8 mouse cellular contexts compared by ENCODE assay signal in genomic region chrX:105929478-105930038, GRCm38 (mm10). TPM values are rescaled to one million over a fixed set of nuclear protein-coding genes. Genes with fewer than 3 reads are reported as not detected.
DNase-seq lines count a peak whose midpoint lies in the region; ATAC-seq and TF ChIP-seq lines count a peak whose summit lies in the region.

No protein-coding gene starts in this region.

- no peak overlapping the region for H3K4me2 ChIP-seq in limb, embryonic 11.5 days (ENCODE audit: low read depth, severe bottlenecking)
- H3K4me2 ChIP-seq in neural tube, embryonic 15.5 days, result peak overlapping the region; percentile 42

- no peak overlapping the region for H3K9ac ChIP-seq in limb, embryonic 11.5 days (ENCODE audit: low read length)
- H3K9ac ChIP-seq in neural tube, embryonic 15.5 days (replicated peaks), result peak overlapping the region; percentile 81; the same call in 1 of the 2 replicates

- peak overlapping the region; percentile 98 for H3K27ac ChIP-seq in layer of hippocampus, adult 2 months
- peak overlapping the region; percentile 43 for H3K27ac ChIP-seq in embryonic fibroblast, embryonic 13.5 days (ENCODE audit: insufficient read depth, low read length)
- no peak overlapping the region for H3K27ac ChIP-seq in limb, embryonic 11.5 days (replicated peaks; ENCODE audit: low read depth, low read length)
- peak overlapping the region; percentile 95 for H3K27ac ChIP-seq in neural tube, embryonic 15.5 days (replicated peaks)

- WGBS in limb, embryonic 11.5 days, result 39% methylated on average over 8 of the region's 8 CpGs
- 37% methylated on average over 8 of the region's 8 CpGs for WGBS in neural tube, embryonic 15.5 days

- no peak for TF ChIP-seq CTCF in layer of hippocampus, adult 2 months (conservative IDR thresholded peaks at IDR 0.05)
- no peak for TF ChIP-seq CTCF in embryonic fibroblast, embryonic 13.5 days (IDR thresholded peaks at IDR 0.05; ENCODE audit: borderline replicate concordance, insufficient read depth, low read length)

- no peaks in the 10 kb centered on the region for H3K36me3 ChIP-seq in limb, embryonic 11.5 days (ENCODE audit: control insufficient read depth, insufficient read depth, low read length)
- H3K36me3 ChIP-seq in neural tube, embryonic 15.5 days, result no peaks in the 10 kb centered on the region

- TF ChIP-seq POLR2A in embryonic fibroblast, embryonic 13.5 days (IDR thresholded peaks at IDR 0.05; ENCODE audit: low read depth, low read length), result no peak; the same call in 1 of the 2 replicates

- H3K9me3 ChIP-seq in limb, embryonic 11.5 days (ENCODE audit: control insufficient read depth, low read length), result no peaks in the 10 kb centered on the region
- no peaks in the 10 kb centered on the region for H3K9me3 ChIP-seq in neural tube, embryonic 15.5 days (replicated peaks)

- no peaks in the 10 kb centered on the region for H3K27me3 ChIP-seq in limb, embryonic 11.5 days (ENCODE audit: control insufficient read depth, insufficient read depth, low read length)
- H3K27me3 ChIP-seq in neural tube, embryonic 15.5 days (replicated peaks), result no peaks in the 10 kb centered on the region

- DNase-seq in layer of hippocampus, adult 2 months (ENCODE audit: low spot score in 2 of 2), result no peak
- DNase-seq in layer of hippocampus, postnatal 25 days (ENCODE audit: extremely low spot score in 1 of 2, low spot score in 1 of 2), result no peak
- no peak for DNase-seq in limb, embryonic 11.5 days (ENCODE audit: low spot score)
- DNase-seq in layer of hippocampus, postnatal 36 days, result no peak
- no peak for DNase-seq in embryo, embryonic 10 days (ENCODE audit: low spot score)
- no peak for DNase-seq in cerebellum, postnatal 4 days (ENCODE audit: low spot score in 2 of 2)

- H3K4me3 ChIP-seq in layer of hippocampus, adult 2 months, result peak overlapping the region; percentile 72
- peak overlapping the region; percentile 85; the same call in 1 of the 2 replicates for H3K4me3 ChIP-seq in embryonic fibroblast, embryonic 13.5 days (ENCODE audit: insufficient read depth, low read length)
- no peak overlapping the region; the same call in 1 of the 2 replicates for H3K4me3 ChIP-seq in limb, embryonic 11.5 days (ENCODE audit: low read depth, low read length)
- peak overlapping the region; percentile 59 for H3K4me3 ChIP-seq in neural tube, embryonic 15.5 days (replicated peaks)

- 0 out of 2 replicates have a peak, but pooled peaks cover 2% of the 10 kb centered on the region for H3K4me1 ChIP-seq in embryonic fibroblast, embryonic 13.5 days (ENCODE audit: control insufficient read depth, insufficient read depth, low read length)
- H3K4me1 ChIP-seq in limb, embryonic 11.5 days (ENCODE audit: control insufficient read depth, insufficient read depth, low read length), result no peaks in the 10 kb centered on the region
- H3K4me1 ChIP-seq in neural tube, embryonic 15.5 days, result peaks cover 14% of the 10 kb centered on the region

- ATAC-seq in limb, embryonic 11.5 days (ENCODE audit: insufficient number of reproducible peaks, low FRiP score, low TSS enrichment, low read depth), result peak; percentile 23; the same call in 1 of the 2 replicates
- peak; percentile 45 for ATAC-seq in neural tube, embryonic 15.5 days (ENCODE audit: low FRiP score)

RNA-seq across cellular contexts. Expression of gene Atrx, which starts 0.4 kb away (rescaled TPM):
- total RNA-seq in layer of hippocampus, adult 2 months (2021), result 100 to 1,000 TPM; 181 to 187 TPM
- total RNA-seq in layer of hippocampus, postnatal 25 days (2021), result 100 to 1,000 TPM; 147 to 187 TPM
- polyA plus RNA-seq in embryonic fibroblast, embryonic 13.5 days (2011; ENCODE audit: insufficient read length, low read depth, missing spikeins), result 147 and 151 TPM in 2 replicates
- 216 and 244 TPM in 2 replicates for polyA plus RNA-seq in limb, embryonic 11.5 days (2014; fragmentation: Nextera tagmentation; extraction: Ambion mirVana)
- polyA plus RNA-seq in neural tube, embryonic 15.5 days (2015; fragmentation: Nextera tagmentation; extraction: Ambion mirVana), result 224 TPM in 2 replicates
- 100 to 1,000 TPM; 175 to 193 TPM for total RNA-seq in layer of hippocampus, postnatal 36 days (2021)
